Mouse (Mus musculus) embryonic facial prominence, embryonic 11.5 days (tissue): ENCODE measurements around the gene Rbm42. TPM values are rescaled to one million over a fixed set of nuclear protein-coding genes. Genes with fewer than 3 reads are reported as not detected.

ENCODE experiments used
- ATAC-seq: fragments of 200-750 bp; cut with Nextera tagmentation; replicated peaks from 2 replicates; pipeline ENCODE4 v1.8.0; 2017; ENCODE audit warnings: low read depth; ENCODE audit not compliant: insufficient number of reproducible peaks, low FRiP score, low TSS enrichment
- DNase-seq: peaks from one replicate; pipeline ENCODE4 v3.0.0-alpha.2; 2015; ENCODE audit warnings: low spot score
- H3K27ac ChIP-seq: fragments of 300-500 bp; sonication (generic); replicated peaks from 2 replicates; pipeline ENCODE4 v1.5.1; 2014; ENCODE audit warnings: mild to moderate bottlenecking, low read depth, low read length, control low read depth
- H3K27me3 ChIP-seq: fragments of 300-500 bp; sonication (generic); 2 replicates; pipeline ENCODE4 v1.6.1; 2014; ENCODE audit warnings: mild to moderate bottlenecking, low read length, moderate library complexity, mixed read lengths; ENCODE audit not compliant: control insufficient read depth, insufficient read depth
- H3K36me3 ChIP-seq: fragments of 300-500 bp; sonication (generic); replicated peaks from 2 replicates; pipeline ENCODE4 v1.6.1; 2014; ENCODE audit warnings: low read depth, mild to moderate bottlenecking, low read length, moderate library complexity, mixed read lengths; ENCODE audit not compliant: control insufficient read depth, insufficient read depth
- H3K4me1 ChIP-seq: fragments of 300-500 bp; sonication (generic); 2 replicates; pipeline ENCODE4 v1.6.1; 2014; ENCODE audit warnings: low read length, mixed read lengths; ENCODE audit not compliant: control insufficient read depth, insufficient read depth
- H3K4me2 ChIP-seq: fragments of 300-500 bp; sonication (generic); 2 replicates; pipeline ENCODE4 v1.6.1; 2014; ENCODE audit warnings: low read depth, mild to moderate bottlenecking, control low read depth, low read length, moderate library complexity
- H3K4me3 ChIP-seq: fragments of 300-500 bp; sonication (generic); 2 replicates; pipeline ENCODE4 v1.5.1; 2014; ENCODE audit warnings: low read depth, low read length, control low read depth
- H3K9ac ChIP-seq: fragments of 300-500 bp; sonication (generic); replicated peaks from 2 replicates; pipeline ENCODE4 v1.6.1; 2014; ENCODE audit warnings: mild to moderate bottlenecking, control low read depth, low read length
- H3K9me3 ChIP-seq: fragments of 300-500 bp; sonication (generic); replicated peaks from 2 replicates; pipeline ENCODE4 v1.6.1; 2016; ENCODE audit warnings: mild to moderate bottlenecking, low read length, inconsistent platforms, mixed read lengths; ENCODE audit not compliant: control insufficient read depth
- WGBS: fragments of 180-500 bp; shearing (Covaris S2); extraction: QIAGEN DNeasy Blood & Tissue Kit; methylation state at CpG from one replicate; pipeline ENCODE4 v1.1.7; 2014; 5-methylcytosine and 5-hydroxymethylcytosine counted together
- polyA plus RNA-seq: library from polyadenylated mRNA; unstranded; fragments of >200 nt; fragmentation: Nextera tagmentation; extraction: Ambion mirVana; gene quantifications from 2 replicates; pipeline ENCODE4 v1.2.1, GENCODE M21; 2014

Gene Rbm42
- polyA plus RNA-seq, result 108 and 118 TPM in 2 replicates

- H3K4me3 ChIP-seq, result peak within 1 kb of the TSS; percentile 90
- ATAC-seq (peak; percentile 98), DNase-seq (peak; percentile 99)
- peak within 1 kb of the TSS; percentile 72 for H3K4me2 ChIP-seq
- no peaks in the 10 kb centered on the region for H3K9me3 ChIP-seq
- 2% methylated on average over 59 of the region's 59 CpGs for whole genome bisulfite sequencing
- H3K36me3 ChIP-seq, result peaks cover 2% of the 10 kb centered on the region
- no peak within 1 kb of the TSS for H3K27ac ChIP-seq
- no peaks in the 10 kb centered on the region for H3K27me3 ChIP-seq
- no peaks in the 10 kb centered on the region for H3K4me1 ChIP-seq
- H3K9ac ChIP-seq, result peak within 1 kb of the TSS; percentile 93
Observed at GRCm38 (mm10) chr7:30649591-30650540, at the start of gene Rbm42. Rbm42 (minus strand) TSS chr7:30650317.

- no peak within 1 kb of the TSS for H3K4me3 ChIP-seq
- H3K4me2 ChIP-seq, result no peak within 1 kb of the TSS
- no peak within 1 kb of the TSS for H3K27ac ChIP-seq
- DNase-seq, result peak; percentile 20
- no peak for ATAC-seq
- H3K36me3 ChIP-seq, result no peaks in the 10 kb centered on the region
- H3K27me3 ChIP-seq, result no peaks in the 10 kb centered on the region
- H3K4me1 ChIP-seq, result no peaks in the 10 kb centered on the region
- no peak within 1 kb of the TSS for H3K9ac ChIP-seq
- 35% methylated on average over 9 of the region's 9 CpGs for WGBS
- H3K9me3 ChIP-seq, result no peaks in the 10 kb centered on the region
Observed at GRCm38 (mm10) chr7:30698589-30698988, 48.5 kb upstream of the Rbm42 start, which contains the start of gene 2200002J24Rik. 2200002J24Rik (plus strand) TSS chr7:30698926.

GRCm38 (mm10) chr7:30698101-30698500 lies 48.0 kb upstream of the Rbm42 start:
- no peak overlapping the region for H3K4me2 ChIP-seq

GRCm38 (mm10) chr7:30688325-30688724 lies 38.2 kb upstream of the Rbm42 start:
- peaks cover 8% of the 10 kb centered on the region for H3K27me3 ChIP-seq
- no peaks in the 10 kb centered on the region for H3K9me3 ChIP-seq
- H3K27ac ChIP-seq, result no peak overlapping the region
- 71% methylated on average over 6 of the region's 6 CpGs for WGBS
- ATAC-seq, result no peak
- no peak for DNase-seq
- H3K4me1 ChIP-seq, result no peaks in the 10 kb centered on the region
- H3K4me3 ChIP-seq, result no peak overlapping the region
- H3K9ac ChIP-seq, result no peak overlapping the region
- no peaks in the 10 kb centered on the region for H3K36me3 ChIP-seq
- H3K4me2 ChIP-seq, result no peak overlapping the region

More at GRCm38 (mm10) chr7:30698101-30698500, 48.0 kb upstream of the Rbm42 start:
- Histone ChIP-seq H3K27ac (no peak overlapping the region), H3K4me3 (no peak overlapping the region), H3K9me3 (no peaks in the 10 kb centered on the region), H3K36me3 (no peaks in the 10 kb centered on the region), H3K27me3 (no peaks in the 10 kb centered on the region), H3K9ac (no peak overlapping the region), H3K4me1 (no peaks in the 10 kb centered on the region)
- no peak for DNase-seq
- 65% methylated on average over 5 of the region's 5 CpGs for WGBS
- ATAC-seq, result no peak

- Histone ChIP-seq H3K36me3 (no peaks in the 10 kb centered on the region), H3K4me2 (no peak overlapping the region), H3K9ac (no peak overlapping the region), H3K27me3 (peaks cover 7% of the 10 kb centered on the region), H3K4me3 (no peak overlapping the region), H3K27ac (no peak overlapping the region), H3K4me1 (no peaks in the 10 kb centered on the region), H3K9me3 (no peaks in the 10 kb centered on the region)
- DNase-seq, result no peak
- WGBS, result 80% methylated on average over 2 of the region's 2 CpGs
- ATAC-seq, result no peak
Observed at GRCm38 (mm10) chr7:30683425-30683824, 33.3 kb upstream of the Rbm42 start.

GRCm38 (mm10) chr7:30681897-30682296 lies 31.8 kb upstream of the Rbm42 start:
- Histone ChIP-seq H3K9ac (no peak overlapping the region), H3K9me3 (no peaks in the 10 kb centered on the region), H3K27me3 (no peaks in the 10 kb centered on the region), H3K4me2 (no peak overlapping the region), H3K4me3 (no peak overlapping the region), H3K4me1 (no peaks in the 10 kb centered on the region), H3K27ac (no peak overlapping the region), H3K36me3 (no peaks in the 10 kb centered on the region)
- ATAC-seq (no peak), DNase-seq (no peak)
- WGBS, result 68% methylated on average over 5 of the region's 5 CpGs

GRCm38 (mm10) chr7:30678263-30678975 lies 28.3 kb upstream of the Rbm42 start:
- H3K9ac ChIP-seq, result no peak overlapping the region
- H3K4me1 ChIP-seq, result no peaks in the 10 kb centered on the region
- no peak overlapping the region for H3K4me2 ChIP-seq
- no peak for ATAC-seq
- H3K27ac ChIP-seq, result no peak overlapping the region
- no peaks in the 10 kb centered on the region for H3K36me3 ChIP-seq
- no peaks in the 10 kb centered on the region for H3K9me3 ChIP-seq
- H3K4me3 ChIP-seq, result no peak overlapping the region
- H3K27me3 ChIP-seq, result no peaks in the 10 kb centered on the region
- no peak for DNase-seq
- 66% methylated on average over 5 of the region's 5 CpGs for WGBS

GRCm38 (mm10) chr7:30671480-30671879 lies 21.4 kb upstream of the Rbm42 start, which contains the start of gene Pmis2:
Pmis2 (minus strand) TSS chr7:30671605.
- ATAC-seq, result no peak
- no peaks in the 10 kb centered on the region for H3K36me3 ChIP-seq
- no peaks in the 10 kb centered on the region for H3K9me3 ChIP-seq
- no peak within 1 kb of the TSS for H3K27ac ChIP-seq
- no peak within 1 kb of the TSS for H3K4me2 ChIP-seq
- no peak within 1 kb of the TSS for H3K4me3 ChIP-seq
- WGBS, result 65% methylated on average over 9 of the region's 9 CpGs
- H3K4me1 ChIP-seq, result no peaks in the 10 kb centered on the region
- DNase-seq, result no peak
- H3K9ac ChIP-seq, result no peak within 1 kb of the TSS
- no peaks in the 10 kb centered on the region for H3K27me3 ChIP-seq
